Mouse (Mus musculus) monocyte, adult 2 months (primary cell): Measurements from ENCODE around the gene Glyctk.
A peak's percentile ranks its signal among the peaks of the same experiment; 100 is the strongest.
"Not testable (repeated sequence)": the region's sequence is repeated elsewhere in the genome, so short reads cannot be mapped to it uniquely, and the experiment has no call there.

ENCODE experiments used
- DNase-seq, 2 experiments: peaks; one replicate each; pipeline ENCODE4 v3.0.0; 2022; ENCODE audit warnings: low spot score in 2 of 2, low read depth in 1 of 2

The Glyctk gene

GRCm38 (mm10) chr9:106177799-106178198 is 19.9 kb upstream of the Glyctk start:
- DNase-seq: no peak

GRCm38 (mm10) chr9:106176769-106177168 is 18.8 kb upstream of the Glyctk start:
- no peak for DNase-seq

GRCm38 (mm10) chr9:106175552-106176200 is 17.7 kb upstream of the Glyctk start:
- no peak for DNase-seq

- DNase-seq: no peak
These were observed 15.4 kb upstream of the Glyctk start for GRCm38 (mm10) chr9:106173363-106173762.

- DNase-seq: no peak
These were observed 14.6 kb upstream of the Glyctk start for GRCm38 (mm10) chr9:106172527-106172926.

GRCm38 (mm10) chr9:106171346-106172158 is 13.6 kb upstream of the Glyctk start:
- DNase-seq: no peak

GRCm38 (mm10) chr9:106170556-106171345 is 12.8 kb upstream of the Glyctk start, which contains the start of gene Wdr82:
Wdr82 (plus strand) TSS chr9:106170928.
- peak; percentile 70 to 78 for DNase-seq

GRCm38 (mm10) chr9:106169917-106170316 is 12.0 kb upstream of the Glyctk start:
- DNase-seq: no peak

- DNase-seq: not testable (repeated sequence)
These were observed 11.1 kb upstream of the Glyctk start for GRCm38 (mm10) chr9:106169006-106169405.

- no peak for DNase-seq
These were observed 9.8 kb upstream of the Glyctk start for GRCm38 (mm10) chr9:106167703-106168102.

- DNase-seq: no peak
These were observed 9.3 kb upstream of the Glyctk start for GRCm38 (mm10) chr9:106167241-106167640.

GRCm38 (mm10) chr9:106166709-106167108 is 8.8 kb upstream of the Glyctk start:
- no peak for DNase-seq

GRCm38 (mm10) chr9:106160426-106160825 is 2.5 kb upstream of the Glyctk start:
- no peak for DNase-seq

GRCm38 (mm10) chr9:106159784-106160301 is 1.9 kb upstream of the Glyctk start:
- peak; percentile 71 to 86 for DNase-seq

- DNase-seq: no peak
These were observed 1.3 kb upstream of the Glyctk start for GRCm38 (mm10) chr9:106159237-106159636.

- no peak for DNase-seq
These were observed 364 bp downstream of the Glyctk start for GRCm38 (mm10) chr9:106157623-106157925.

- DNase-seq: no peak
These were observed 866 bp downstream of the Glyctk start for GRCm38 (mm10) chr9:106156921-106157622.

- no peak for DNase-seq
These were observed 1.5 kb downstream of the Glyctk start for GRCm38 (mm10) chr9:106156419-106156818.

- DNase-seq: no peak
These were observed 3.8 kb downstream of the Glyctk start for GRCm38 (mm10) chr9:106154106-106154505.

- no peak for DNase-seq
These were observed 8.6 kb downstream of the Glyctk start for GRCm38 (mm10) chr9:106149399-106149754.
